Mouse (Mus musculus) intestine, postnatal 0 days (tissue): Measurements from ENCODE around the gene Gja1. TPM values are rescaled to one million over a fixed set of nuclear protein-coding genes. Genes with fewer than 3 reads are reported as not detected.
A peak's percentile ranks its signal among the peaks of the same experiment; 100 is the strongest.

Source experiments
- ATAC-seq: fragments of 200-750 bp; cut with Nextera tagmentation; 2 replicates; pipeline ENCODE4 v1.8.0; 2017; ENCODE audit warnings: mild to moderate bottlenecking, moderate TSS enrichment, moderate library complexity
- H3K27ac ChIP-seq: fragments of 300-500 bp; sonication (generic); 2 replicates; pipeline ENCODE4 v1.5.1; 2014; ENCODE audit warnings: mild to moderate bottlenecking, low read depth, low read length, moderate library complexity
- H3K27me3 ChIP-seq: fragments of 300-500 bp; sonication (generic); replicated peaks from 2 replicates; pipeline ENCODE4 v1.6.1; 2014; ENCODE audit warnings: low read length, mixed read lengths; ENCODE audit not compliant: control insufficient read depth, insufficient read depth
- H3K36me3 ChIP-seq: fragments of 300-500 bp; sonication (generic); 2 replicates; pipeline ENCODE4 v1.6.1; 2014; ENCODE audit warnings: mild to moderate bottlenecking, moderate library complexity; ENCODE audit not compliant: control insufficient read depth, insufficient read depth
- H3K4me1 ChIP-seq: fragments of 300-500 bp; sonication (generic); replicated peaks from 2 replicates; pipeline ENCODE4 v1.6.1; 2014; ENCODE audit warnings: antibody characterized with exemption, low read length, mixed read lengths; ENCODE audit not compliant: control insufficient read depth, insufficient read depth
- H3K4me2 ChIP-seq: fragments of 300-500 bp; sonication (generic); replicated peaks from 2 replicates; pipeline ENCODE4 v1.6.1; 2014; ENCODE audit warnings: low read depth, mild to moderate bottlenecking, moderate library complexity
- H3K4me3 ChIP-seq: fragments of 300-500 bp; sonication (generic); 2 replicates; pipeline ENCODE4 v1.5.1; 2014; ENCODE audit warnings: low read depth, low read length
- H3K9ac ChIP-seq: fragments of 300-500 bp; sonication (generic); 2 replicates; pipeline ENCODE4 v1.6.1; 2014; ENCODE audit warnings: mild to moderate bottlenecking, low read depth, low read length
- H3K9me3 ChIP-seq: fragments of 300-500 bp; sonication (generic); 2 replicates; pipeline ENCODE4 v1.6.1; 2016; ENCODE audit warnings: mixed run types; ENCODE audit not compliant: control insufficient read depth
- CTCF ChIP-seq: sonication (generic); IDR thresholded peaks from 2 replicates; pipeline ENCODE4 v1.5.1; 2016; ENCODE audit warnings: low read depth, mild to moderate bottlenecking, control low read depth, antibody characterized with exemption, moderate library complexity
- WGBS: fragments of 180-500 bp; shearing (Covaris S2); extraction: QIAGEN DNeasy Blood & Tissue Kit; methylation state at CpG from one replicate; pipeline ENCODE4 v1.1.7; 2014; 5-methylcytosine and 5-hydroxymethylcytosine counted together
- polyA plus RNA-seq: library from polyadenylated mRNA; unstranded; fragments of >200 nt; fragmentation: Nextera tagmentation; extraction: Ambion mirVana; gene quantifications from 2 replicates; pipeline ENCODE4 v1.2.1, GENCODE M21; 2015

Gja1 gene
- polyA plus RNA-seq, 1 experiment from 2014 or later = 30.6 TPM

- no peak overlapping the region for H3K27ac ChIP-seq
- no peaks in the 10 kb centered on the region for H3K9me3 ChIP-seq
- no peaks in the 10 kb centered on the region for H3K4me1 ChIP-seq
- H3K27me3 ChIP-seq = peaks cover 6% of the 10 kb centered on the region; the same call in 1 of the 2 replicates
- WGBS = 63% methylated on average over 9 of the region's 9 CpGs
- no peak for TF ChIP-seq CTCF
- no peak overlapping the region for H3K4me3 ChIP-seq
- no peak overlapping the region for H3K4me2 ChIP-seq
- H3K9ac ChIP-seq = no peak overlapping the region
- ATAC-seq = no peak
- H3K36me3 ChIP-seq = no peaks in the 10 kb centered on the region
Observed at GRCm38 (mm10) chr10:56375906-56376468, 1.1 kb upstream of the Gja1 start.

- H3K36me3 ChIP-seq = no peaks in the 10 kb centered on the region
- peak overlapping the region; percentile 60 for H3K9ac ChIP-seq
- no peak for TF ChIP-seq CTCF
- H3K4me1 ChIP-seq = no peaks in the 10 kb centered on the region
- no peak for ATAC-seq
- H3K27ac ChIP-seq = peak overlapping the region; percentile 28
- H3K4me2 ChIP-seq = peak overlapping the region; percentile 79
- H3K4me3 ChIP-seq = peak overlapping the region; percentile 54
- peaks cover 6% of the 10 kb centered on the region; the same call in 1 of the 2 replicates for H3K27me3 ChIP-seq
- WGBS = under 1% methylated on average over 25 of the region's 25 CpGs
- H3K9me3 ChIP-seq = no peaks in the 10 kb centered on the region
Observed at GRCm38 (mm10) chr10:56377966-56378647, 977 bp downstream of the Gja1 start.

DNA sequence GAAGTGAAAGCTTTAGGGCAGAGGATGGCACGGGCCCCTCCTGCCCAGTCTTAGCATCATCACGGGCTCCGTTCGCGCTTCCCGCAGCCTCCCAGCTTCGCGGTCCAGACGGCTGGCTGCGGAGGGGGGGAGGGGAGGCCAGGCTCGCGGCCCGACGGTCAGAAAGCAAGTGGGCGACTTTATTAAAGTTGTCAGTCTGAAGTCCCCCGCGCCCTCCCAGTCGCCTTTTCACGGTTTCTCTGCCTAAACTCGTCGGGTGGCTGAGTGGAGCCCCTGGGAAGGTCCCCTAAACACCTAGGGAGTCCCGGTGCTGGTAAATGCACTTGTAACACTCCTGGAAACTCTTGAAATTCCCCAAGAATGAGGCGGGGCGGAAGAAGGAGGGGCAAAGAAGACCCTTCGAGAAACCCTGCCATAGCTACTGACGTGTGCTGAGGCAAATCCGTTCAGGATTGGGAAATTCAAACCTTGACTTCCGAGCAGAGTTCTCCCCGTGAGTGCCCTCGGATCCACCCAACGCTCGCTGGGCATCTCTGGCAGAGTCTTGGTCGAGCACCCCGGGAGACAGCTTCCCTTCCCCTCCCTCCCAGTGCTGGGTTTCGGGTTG lies 1.6 kb downstream of the Gja1 start:
- no peaks in the 10 kb centered on the region for H3K36me3 ChIP-seq
- WGBS = under 1% methylated on average over 35 of the region's 35 CpGs
- H3K27me3 ChIP-seq = peaks cover 6% of the 10 kb centered on the region; the same call in 1 of the 2 replicates
- no peak; the same call in 1 of the 2 replicates for ATAC-seq
- H3K9ac ChIP-seq = peak overlapping the region; percentile 60
- peak overlapping the region; percentile 28 for H3K27ac ChIP-seq
- no peaks in the 10 kb centered on the region for H3K9me3 ChIP-seq
- peak overlapping the region; percentile 79 for H3K4me2 ChIP-seq
- H3K4me1 ChIP-seq = no peaks in the 10 kb centered on the region
- TF ChIP-seq CTCF = no peak
- H3K4me3 ChIP-seq = peak overlapping the region; percentile 54

DNA sequence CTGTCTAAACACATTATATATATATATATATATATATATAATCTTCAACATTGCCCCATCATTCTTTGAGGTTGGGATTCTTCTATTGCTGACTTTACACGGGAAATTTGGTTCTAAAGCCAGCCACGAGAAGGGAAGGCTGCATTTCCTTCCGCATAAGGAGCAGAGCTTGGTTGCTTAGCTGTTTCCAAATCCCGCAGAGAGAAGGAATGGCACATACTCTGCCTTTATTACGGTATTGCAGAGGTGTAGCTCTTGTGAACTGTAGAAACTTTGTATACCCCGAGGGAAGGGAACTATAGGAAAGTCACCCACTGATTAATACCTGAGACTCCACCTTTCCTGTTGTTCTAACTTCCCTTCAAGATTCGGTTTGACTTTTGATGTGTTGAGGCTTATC lies 2.6 kb downstream of the Gja1 start:
- H3K27ac ChIP-seq = no peak overlapping the region
- peaks cover 6% of the 10 kb centered on the region; the same call in 1 of the 2 replicates for H3K27me3 ChIP-seq
- no peaks in the 10 kb centered on the region for H3K9me3 ChIP-seq
- 31% methylated on average over 7 of the region's 7 CpGs for WGBS
- no peak for TF ChIP-seq CTCF
- H3K4me1 ChIP-seq = no peaks in the 10 kb centered on the region
- peak overlapping the region; percentile 54; the same call in 1 of the 2 replicates for H3K4me3 ChIP-seq
- ATAC-seq = no peak
- peak overlapping the region; percentile 79 for H3K4me2 ChIP-seq
- no peak overlapping the region for H3K9ac ChIP-seq
- H3K36me3 ChIP-seq = no peaks in the 10 kb centered on the region

GRCm38 (mm10) chr10:56385195-56386109 lies 8.3 kb downstream of the Gja1 start:
- no peak for ATAC-seq
- no peaks in the 10 kb centered on the region for H3K4me1 ChIP-seq
- H3K4me2 ChIP-seq = no peak overlapping the region
- H3K9me3 ChIP-seq = no peaks in the 10 kb centered on the region
- no peak overlapping the region for H3K27ac ChIP-seq
- no peaks in the 10 kb centered on the region for H3K27me3 ChIP-seq
- no peaks in the 10 kb centered on the region for H3K36me3 ChIP-seq
- TF ChIP-seq CTCF = no peak
- H3K4me3 ChIP-seq = no peak overlapping the region
- no peak overlapping the region for H3K9ac ChIP-seq
- WGBS = 80% methylated on average over 13 of the region's 13 CpGs
